Mouse (Mus musculus) lung, adult 2 months (tissue): ENCODE data around the gene Alkbh7.

Source experiments
- CTCF ChIP-seq: fragments of 200-500 bp; IDR thresholded peaks from 2 replicates; pipeline ENCODE4 v1.5.1; 2011; ENCODE audit warnings: mild to moderate bottlenecking, low read length, control low read depth; ENCODE audit not compliant: insufficient read depth
- POLR2A ChIP-seq: fragments of 200-500 bp; IDR thresholded peaks from 2 replicates; pipeline ENCODE4 v1.6.1; 2011; ENCODE audit warnings: low read depth, mild to moderate bottlenecking, control low read depth, low read length, borderline replicate concordance; ENCODE audit errors: extremely low read depth

DNA sequence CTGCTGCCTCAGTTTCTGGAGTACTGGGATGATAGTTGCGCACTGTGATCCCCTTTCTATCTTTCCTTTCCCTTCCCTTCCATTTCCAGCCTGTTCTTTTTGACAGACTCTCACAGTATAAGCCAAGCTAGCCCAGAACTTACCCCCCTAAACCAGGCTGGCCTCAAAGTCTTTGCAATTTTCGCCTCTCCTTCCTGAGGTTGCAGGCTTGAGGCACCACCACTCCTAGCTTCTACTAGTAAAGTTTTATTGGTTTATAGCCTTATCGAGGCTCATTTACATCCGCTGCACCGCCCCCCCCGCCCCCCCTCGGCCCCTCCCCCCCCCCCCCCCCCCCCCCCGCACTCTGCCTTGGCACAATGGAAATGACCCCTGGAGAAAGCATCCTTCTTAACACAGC is 17.6 kb upstream of the Alkbh7 start:
- TF ChIP-seq CTCF = no peak
- TF ChIP-seq POLR2A = no peak
